Mouse (Mus musculus) lung, postnatal 14 days (tissue): Measurements from ENCODE around the gene Fam149b.
"Not testable (repeated sequence)": the region's sequence is repeated elsewhere in the genome, so short reads cannot be mapped to it uniquely, and the experiment has no call there.

Experiments used
- DNase-seq: peaks from one replicate; pipeline ENCODE4 v3.0.0; 2021

Gene Fam149b

DNA sequence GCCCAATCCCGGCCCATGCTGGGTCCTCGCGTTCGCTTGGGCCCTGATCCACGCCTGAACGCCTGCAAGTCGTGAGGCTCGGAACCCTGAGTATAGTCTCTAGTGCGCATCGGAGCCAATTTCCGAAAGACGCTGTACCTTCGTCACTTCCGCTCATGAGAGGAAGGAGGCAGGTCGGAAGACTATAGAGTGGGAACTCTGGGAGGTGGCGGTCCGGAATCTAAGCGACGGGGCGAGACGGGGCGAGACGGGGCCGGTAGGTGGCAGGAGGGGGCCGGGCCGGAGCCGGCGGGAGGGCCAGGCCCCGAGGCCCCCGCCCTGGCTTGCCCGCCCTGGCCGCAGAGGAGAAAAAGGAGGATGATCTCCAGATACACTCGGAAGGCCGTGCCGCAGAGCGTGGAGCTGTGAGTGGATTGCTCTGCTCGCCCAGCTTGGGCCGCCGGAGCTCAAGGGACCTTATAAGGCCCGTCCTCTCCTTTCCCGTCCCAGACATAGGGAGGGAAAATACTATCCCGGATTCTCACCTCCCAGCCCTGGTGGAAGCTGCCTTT, at the start of gene Fam149b, which contains the start of gene Ecd:
Fam149b (plus strand) TSS at position 172 of the 551 bp plus-strand sequence.
Ecd (minus strand) TSS at position 131 of the 551 bp plus-strand sequence.
- peak; percentile 95 for DNase-seq

DNA sequence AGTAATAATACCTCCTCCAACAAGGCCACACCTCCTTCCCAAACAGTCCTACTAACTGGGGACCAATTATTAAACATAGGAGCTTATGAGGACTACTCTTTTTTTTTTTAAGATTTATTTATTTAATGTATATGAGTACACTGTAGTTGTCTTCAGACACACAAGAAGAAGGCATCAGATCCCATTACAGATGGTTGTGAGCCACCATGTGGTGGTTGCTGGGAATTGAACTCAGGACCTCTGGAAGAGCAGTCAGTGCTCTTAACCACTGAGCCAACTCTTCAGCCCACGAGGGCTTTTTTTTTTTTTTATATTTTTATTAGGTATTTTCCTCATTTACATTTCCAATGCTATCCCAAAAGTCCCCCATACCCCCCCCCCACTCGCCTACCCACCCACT, 42.9 kb upstream of the Fam149b start:
- not testable (repeated sequence) for DNase-seq

DNA sequence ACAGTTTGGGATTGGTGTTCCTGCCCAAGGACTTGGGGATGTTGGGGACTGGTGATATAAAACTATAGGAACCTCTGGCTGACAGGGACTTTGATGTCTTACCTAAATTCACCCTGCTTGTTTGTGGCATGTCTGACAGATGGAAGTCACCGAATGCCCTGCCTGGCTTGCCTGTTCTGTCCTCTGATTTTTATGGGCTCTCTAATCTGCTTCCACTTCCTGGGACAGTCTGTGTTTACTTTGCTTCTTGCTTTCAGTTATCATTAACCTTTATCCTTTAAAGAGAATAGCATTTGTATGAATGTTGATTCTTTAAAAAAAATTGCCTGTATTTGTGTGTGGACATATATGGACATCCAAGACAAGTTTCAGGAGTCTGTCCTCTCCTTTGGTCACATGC, 32.8 kb upstream of the Fam149b start:
- DNase-seq, result no peak

DNA sequence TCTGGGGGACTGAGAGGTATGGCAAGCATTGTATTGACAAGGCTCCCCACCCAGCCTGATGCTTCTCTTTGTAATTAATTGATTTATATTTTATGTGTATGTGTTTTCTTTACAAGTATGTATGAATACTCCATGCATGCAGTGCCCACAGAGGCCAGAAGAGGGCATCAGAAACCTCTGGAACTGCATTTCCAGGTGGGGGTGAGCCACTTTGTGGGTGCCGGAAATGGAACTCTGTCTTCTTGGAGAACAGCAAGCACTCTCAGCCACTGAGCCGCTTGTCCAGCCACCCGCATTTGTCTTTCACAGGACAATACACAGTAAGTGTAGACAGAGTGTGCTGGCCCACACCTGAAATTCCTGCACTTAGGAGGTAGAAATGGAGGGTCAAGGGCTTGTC, 28.5 kb upstream of the Fam149b start:
- peak; percentile 64 for DNase-seq

DNA sequence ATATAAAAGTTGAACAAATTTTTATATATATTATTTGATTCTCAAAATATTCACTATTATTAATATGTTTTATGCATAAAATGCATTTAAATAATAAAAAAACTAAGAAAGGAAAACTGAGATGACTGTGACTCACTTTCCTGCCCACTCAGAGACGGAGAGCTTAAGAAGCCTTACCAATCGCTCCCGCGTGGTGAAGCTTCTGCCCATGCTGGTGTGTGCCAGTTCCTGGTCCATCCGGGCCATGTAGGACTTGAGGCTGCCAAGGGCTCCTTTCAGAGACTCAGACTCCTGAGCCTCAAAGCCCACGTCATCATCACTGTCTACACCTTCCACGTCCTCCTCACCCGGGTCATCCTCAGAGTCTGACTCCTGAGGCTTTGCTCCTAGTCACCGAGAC, 23.8 kb upstream of the Fam149b start:
- no peak for DNase-seq

DNA sequence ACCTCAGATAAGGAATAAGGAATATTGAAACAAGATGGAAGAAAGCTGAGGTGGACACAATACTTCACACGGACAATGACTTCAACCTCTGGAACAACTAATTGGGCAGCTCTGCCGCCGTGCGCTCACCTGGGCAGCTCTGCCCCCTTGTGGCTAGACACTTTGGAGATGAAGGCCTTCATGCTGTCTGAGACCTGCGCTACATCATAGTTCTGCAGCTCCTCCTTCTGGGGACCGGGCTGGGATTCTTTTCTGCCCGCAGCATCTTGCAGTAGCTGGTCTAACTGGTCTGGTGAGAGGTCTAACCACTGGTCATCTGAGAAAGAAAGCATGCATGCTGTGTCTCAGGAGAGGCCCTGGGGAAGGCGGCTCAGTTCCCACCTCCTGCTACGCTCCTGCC, 19.5 kb upstream of the Fam149b start:
- peak; percentile 27 for DNase-seq

DNA sequence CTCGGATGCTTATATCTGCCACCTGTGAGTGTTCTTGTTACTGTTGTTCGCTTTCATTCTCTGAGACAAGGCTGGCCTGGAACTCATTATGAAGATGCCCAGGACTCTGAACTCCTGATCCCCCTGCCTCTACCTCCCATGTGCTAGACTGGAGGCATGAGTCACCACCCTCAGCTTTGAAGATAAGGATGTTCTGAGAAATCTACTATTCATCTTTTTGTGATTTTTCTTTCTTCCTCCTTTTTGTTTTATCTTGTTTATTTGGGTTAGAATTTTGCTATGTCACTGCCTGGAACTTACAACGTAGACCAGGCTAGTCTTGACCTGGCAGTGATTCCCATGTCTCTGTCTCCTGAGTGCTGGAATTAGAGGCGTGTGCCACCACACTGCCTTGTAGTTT, 16.6 kb upstream of the Fam149b start:
- no peak for DNase-seq

DNA sequence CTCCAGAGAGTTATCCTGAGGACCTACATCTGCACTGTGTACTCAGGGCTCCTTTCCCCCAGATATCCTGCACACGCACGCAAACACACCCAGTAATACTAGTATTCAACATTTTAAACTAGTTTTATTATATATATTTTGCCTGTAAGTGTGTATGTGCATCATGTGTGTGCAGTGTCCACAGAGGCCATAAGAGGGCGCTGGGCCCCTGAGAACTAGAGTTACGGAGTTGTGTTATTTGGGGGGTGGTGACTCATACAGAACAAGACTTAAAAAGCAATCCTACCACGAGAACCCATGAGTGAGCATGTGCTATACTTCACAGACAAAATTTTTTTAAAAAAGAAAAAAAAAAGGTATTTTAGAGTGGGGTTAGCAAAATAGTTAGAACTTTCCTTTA, 8.5 kb upstream of the Fam149b start:
- DNase-seq, result no peak

DNA sequence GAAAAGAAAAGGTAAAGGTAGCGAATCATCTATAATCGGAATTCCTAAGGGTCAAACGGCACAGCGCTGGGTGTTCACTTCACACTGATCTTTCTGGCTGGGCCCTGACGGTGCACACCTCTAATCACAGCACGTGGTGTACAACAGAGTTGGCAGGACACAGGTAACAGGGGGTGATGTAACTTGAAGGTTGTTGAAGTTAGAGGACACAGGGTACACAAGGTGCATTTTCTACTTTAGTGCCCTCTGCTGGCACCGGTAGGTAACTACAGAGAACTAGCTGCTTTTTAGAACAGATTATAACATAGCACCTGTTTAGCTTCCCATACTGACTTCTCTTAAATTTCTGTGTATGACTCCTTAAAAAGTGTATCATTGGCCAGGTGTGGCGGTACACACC, 7.8 kb upstream of the Fam149b start:
- peak; percentile 31 for DNase-seq

DNA sequence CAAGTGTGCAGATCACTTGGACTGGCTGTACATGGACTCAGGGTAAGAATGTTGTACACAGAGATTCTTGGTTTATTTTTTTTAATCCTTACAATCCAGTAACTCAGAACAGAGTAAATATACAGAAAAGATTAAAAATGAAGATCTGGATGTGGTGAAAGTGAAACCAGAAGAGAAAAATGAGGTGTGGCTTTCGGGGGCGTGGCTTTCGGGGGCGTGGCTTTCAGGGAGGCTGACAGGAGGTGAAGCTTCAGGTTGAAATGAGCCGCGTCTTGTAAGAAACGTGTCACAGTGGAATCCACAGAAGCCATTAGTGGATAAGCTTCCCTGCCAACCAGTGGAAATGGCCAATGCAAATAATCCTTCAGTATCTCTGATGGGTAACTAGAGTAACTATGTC, 7.1 kb upstream of the Fam149b start:
- no peak for DNase-seq

DNA sequence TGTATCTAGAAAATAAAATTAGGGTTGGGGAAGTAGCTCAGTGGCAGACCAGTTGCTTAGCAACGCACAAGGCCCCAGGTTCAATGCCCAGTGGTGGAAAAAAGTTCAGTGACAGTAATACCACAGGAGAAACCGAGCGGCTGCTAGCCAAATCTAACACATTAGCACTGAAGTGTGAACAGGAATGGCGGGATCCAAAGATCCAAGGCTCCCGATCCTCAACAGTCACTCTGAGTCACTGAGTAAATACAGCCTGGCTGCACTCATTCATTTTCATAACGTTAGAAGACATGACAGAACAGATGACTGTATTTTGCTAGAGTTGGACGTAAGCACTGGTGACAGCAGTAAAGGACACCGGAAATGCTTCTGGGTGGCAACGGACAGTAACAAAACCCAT, 2.1 kb upstream of the Fam149b start:
- no peak for DNase-seq

DNA sequence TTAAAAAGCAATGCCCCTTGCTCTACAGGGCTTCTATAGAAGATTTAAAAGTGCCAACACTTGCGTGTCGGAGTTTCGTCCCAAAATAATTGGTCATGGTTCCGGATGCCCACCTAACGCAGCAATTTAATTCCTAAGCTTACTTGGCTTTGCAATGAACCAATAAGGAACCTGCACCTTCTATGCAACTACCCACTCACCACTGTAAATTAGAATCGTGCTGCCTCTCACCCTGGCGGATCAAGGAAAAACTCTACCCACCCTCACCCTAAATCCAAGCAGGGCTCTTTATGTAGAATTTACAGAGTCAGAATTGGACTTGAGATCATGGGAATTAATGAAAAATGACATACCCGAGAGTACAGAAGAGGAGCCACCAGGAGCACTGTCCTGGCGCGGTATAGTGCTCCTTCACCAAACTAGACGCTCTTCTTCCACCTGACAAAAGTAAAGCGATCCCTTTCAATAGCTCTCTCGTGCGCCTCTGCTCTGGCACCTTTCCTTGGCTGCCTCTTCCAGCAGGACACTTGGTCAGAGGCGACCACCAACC, 446 bp upstream of the Fam149b start:
- no peak for DNase-seq

DNA sequence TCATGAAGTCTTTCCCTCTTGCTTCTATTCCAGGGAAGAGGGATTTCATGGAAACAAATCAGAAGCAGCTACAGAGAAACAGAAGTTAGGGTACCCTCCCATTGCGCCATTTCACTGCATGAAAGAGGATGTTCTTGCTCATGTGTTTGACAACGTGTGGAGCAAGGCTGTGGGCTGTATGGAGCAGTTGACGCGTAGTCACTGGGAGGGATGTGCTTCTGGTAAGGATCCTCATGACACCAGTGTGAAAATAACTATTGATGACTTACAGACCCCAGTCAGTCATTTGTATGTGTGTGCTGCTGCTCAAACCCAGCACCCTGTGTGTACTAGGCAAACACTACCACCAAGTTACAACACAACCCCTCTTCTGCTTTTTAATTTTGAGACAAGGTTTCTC, 15.3 kb downstream of the Fam149b start:
- no peak for DNase-seq

DNA sequence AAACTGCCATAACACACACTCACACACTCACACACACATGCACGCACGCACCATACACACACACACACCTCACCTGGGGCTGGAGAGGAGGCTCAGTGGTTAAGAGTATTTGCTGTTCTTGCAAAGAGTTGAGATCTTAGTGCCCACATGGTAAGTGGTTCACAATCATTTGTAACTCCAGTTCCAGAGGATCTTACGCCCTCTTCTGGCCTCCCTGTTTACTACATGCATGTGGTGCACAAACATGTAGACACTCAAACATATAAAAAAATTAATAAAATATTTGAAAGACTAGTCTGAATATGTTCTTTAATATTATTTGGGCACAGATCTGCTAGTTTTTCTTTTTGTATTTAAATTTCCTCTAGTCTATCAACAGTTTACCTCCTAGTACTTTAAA, 20.3 kb downstream of the Fam149b start:
- no peak for DNase-seq

DNA sequence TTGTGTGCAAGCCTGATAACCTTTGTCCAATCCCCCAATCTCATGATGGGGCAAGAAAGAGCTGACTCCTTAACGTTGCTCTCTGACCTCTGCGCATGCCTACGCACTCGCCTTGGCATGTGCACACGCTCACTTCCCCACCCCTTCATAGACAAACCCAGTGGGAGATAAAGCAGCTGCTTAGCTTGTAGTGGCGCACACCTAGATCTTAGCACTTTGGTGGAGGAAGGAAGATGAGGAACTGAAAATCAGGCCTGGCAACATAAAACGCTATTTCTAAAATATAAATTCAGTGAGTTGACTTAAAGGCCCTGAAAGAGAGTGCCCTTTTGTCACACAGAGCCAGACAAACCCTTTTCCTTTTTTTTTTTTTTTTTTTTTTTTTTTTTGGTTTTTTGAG, 22.8 kb downstream of the Fam149b start:
- no peak for DNase-seq

DNA sequence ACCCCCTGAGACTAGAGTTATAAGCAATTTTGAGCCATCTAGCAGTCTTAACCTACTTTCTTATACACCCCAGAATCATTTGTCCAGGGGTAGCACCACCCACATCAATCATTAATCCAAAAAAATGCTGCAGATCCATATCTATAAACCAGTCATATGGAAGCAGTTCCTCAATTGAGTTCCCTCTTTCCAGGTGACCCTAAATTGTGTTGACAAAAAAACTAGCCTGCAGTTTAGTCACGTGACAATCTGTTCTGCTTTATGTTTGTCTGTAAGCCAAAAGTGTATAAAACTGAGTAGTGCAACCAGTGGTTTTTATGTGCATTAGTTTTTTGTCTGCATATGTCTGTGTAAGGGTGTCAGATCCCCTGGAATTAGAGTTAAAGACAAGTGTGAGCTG, 23.9 kb downstream of the Fam149b start:
- no peak for DNase-seq

DNA sequence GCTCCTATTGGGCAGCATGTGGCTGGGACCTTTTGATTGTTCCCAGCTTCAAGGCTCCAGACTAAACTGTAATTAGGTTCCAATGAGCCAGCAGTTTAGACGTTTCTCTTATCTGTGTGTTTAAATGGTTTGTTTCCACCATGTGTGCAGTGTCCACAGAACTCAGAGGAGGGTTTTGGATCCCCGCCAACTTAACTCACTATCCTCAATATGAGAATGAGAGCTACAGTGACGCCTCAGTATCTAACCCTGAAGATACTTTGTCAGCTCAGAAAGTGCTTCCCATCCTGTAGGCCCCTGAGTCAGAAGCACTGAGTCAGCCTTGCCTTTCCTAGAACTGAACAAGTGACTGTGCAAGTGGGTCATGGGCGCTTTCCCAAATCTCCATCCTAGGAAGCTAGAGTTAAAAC, 29.2 kb downstream of the Fam149b start:
- no peak for DNase-seq

DNA sequence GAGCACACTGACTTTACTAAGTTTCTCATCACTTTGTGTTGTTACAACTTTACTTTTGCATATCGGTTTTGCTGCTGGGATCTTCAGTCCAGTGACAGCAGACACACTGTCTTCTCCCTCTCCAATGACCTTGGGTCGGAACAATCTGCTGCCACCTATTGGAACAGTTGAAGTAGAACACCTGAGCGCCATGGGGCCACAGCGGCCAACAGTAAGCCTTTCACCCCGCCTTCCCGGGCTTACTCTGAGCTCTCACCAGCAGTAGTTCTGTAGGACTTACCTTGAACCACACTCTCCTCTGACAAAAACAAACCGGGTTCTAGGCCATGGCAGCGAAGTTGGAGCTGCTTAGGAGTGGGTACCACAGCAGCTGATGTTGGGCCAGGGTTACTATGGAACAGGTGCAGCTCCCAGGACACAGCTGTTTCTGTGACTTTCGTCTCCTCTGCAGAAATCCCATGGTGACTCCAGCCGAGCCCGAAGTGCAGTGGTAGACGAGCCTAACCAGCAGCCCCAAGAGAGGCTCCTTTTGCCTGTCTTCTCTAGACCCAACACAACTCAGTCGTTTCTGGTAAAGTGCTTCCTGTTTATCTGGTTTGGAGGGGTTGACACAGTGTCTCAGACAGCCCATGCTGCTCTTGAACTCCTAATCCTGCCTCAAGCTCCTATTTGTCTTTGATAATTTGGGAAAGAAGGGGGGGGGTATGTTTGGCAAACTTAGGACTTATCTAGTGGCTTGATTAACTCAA, 30.5 kb downstream of the Fam149b start:
- DNase-seq, result peak; percentile 58

DNA sequence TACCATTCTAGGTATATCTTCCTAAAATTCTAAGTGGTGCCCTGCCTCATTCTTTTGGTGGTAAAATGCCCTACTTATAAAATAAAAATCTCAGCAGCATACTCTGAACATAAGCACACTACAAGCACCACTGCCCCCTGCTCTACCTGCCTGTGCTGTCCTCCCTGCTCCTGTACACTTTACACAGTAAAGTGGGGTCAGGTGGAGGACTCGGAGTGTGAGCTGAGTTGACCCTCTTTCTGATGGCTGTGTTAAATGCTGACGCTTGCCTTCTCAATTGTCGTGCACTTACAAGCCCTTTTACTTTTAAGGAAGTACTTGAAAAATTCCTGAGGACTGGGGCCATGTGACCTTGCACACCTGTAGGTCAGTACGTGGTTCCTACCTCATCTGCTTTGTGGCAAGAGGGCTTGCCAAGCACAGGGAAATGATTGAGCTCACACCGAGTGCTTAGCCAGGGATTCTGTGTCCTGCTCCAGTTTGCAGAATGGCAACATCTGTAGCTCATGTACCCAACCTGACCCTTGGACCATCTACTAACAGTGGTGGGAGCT, 31.2 kb downstream of the Fam149b start:
- peak; percentile 12 for DNase-seq

DNA sequence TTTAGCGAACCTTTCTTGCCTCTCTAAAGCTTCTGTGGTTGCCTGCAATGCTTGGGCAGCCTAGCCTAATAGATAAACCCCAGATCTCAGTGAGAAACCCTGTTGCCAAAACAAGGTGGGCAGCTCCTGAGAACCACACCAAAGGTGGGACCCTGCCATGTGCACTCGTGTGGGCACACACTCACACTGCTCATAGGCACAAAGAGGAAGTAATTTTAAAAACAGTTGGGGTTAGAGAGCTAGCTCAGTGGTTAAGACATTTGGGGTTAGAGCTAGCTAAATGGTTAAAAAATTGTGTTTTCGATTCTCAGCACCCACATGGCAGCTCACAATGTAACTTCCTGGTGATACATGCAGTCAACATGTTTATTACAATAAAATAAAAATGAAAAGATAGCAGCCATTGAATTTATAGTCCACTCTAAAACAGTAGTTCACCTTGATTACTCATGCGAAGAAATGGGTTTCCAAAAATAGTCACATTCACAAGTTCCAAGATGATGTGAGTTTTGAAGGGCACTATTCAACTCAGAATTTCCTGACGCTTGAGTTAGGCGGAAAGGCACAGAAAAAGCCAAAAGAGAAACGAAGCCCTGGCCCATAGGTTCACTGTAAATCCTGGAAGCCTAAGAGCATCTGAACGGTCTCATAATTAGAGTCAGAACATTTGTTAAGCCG, 31.9 kb downstream of the Fam149b start:
- DNase-seq, result no peak

DNA sequence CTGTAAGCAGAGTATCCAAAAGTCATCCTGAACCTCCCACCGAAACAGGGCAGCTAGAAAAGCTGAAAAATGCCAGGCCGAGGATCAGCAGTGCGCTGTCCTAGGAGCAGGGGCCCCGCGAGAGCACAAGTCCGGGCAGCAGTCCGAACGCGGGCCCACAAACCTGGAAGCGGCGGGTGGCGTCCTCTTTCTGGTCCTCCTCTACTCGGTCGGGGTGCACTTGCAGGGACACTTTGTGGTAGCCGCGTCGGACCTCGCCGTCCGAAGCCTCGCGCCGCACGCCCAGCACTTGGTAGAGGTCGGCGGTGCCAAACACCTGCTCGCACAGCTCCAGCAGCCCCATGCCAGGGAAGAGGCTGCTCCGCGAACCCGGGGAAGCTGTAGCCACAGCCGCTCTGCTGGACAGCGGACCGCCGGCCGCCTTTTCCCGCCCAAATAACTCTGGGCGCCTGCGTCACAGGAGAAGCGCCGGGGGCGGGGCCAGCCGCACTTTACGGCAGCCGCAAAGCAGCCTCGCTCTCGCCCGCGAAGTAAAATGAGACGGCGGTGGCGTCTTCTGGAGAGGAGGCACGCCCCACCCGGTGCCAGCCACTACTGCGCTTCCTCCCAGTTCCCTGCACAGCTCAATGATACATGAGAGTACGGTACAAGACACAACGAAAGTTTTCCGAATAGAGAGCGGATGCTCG, 40.6 kb downstream of the Fam149b start, which contains the start of gene Dnajc9:
Dnajc9 (minus strand) TSS at position 470 of the 689 bp plus-strand sequence.
- peak; percentile 97 for DNase-seq

DNA sequence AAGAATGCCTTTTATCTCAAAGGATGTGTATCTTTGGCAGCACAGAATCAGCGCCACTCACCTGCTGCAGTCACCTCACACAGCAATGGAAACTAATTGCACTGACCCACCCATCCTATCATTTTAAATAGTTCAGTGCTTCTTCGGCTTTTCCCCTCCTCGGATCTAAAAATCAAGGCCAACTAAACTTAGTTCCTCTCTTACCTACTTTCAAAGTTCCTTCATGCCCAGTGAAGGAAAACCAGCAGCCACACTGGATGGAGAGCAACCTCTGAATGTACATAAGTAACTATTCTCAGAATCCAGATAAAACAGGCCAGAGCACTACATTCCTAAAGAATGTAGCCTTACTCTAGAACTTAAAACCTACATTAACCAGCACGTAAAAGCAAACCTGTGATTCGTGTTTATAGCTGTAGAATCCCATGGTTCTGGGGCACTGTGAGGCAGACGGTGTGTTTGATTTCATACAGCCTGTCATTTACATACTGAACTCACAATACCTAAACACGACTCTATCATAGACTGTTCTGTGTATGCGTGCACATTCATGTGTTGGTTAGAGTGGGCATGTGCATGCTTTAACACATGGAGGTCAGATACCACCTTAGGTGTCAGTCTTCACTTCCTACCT, 41.6 kb downstream of the Fam149b start:
- no peak for DNase-seq
